Mouse (Mus musculus) midbrain, embryonic 15.5 days (tissue): ENCODE data around the gene Cpsf2. TPM values are rescaled to one million over a fixed set of nuclear protein-coding genes. Genes with fewer than 3 reads are reported as not detected.
"Not testable (repeated sequence)": the region's sequence is repeated elsewhere in the genome, so short reads cannot be mapped to it uniquely, and the experiment has no call there.

ENCODE experiments used
- ATAC-seq: fragments of 200-750 bp; cut with Nextera tagmentation; replicated peaks from 2 replicates; pipeline ENCODE4 v1.8.0; 2017; ENCODE audit warnings: moderate TSS enrichment
- H3K27ac ChIP-seq: fragments of 300-500 bp; sonication (generic); 2 replicates; pipeline ENCODE4 v1.5.1; 2015; ENCODE audit warnings: mild to moderate bottlenecking, inconsistent platforms
- H3K27me3 ChIP-seq: fragments of 300-500 bp; sonication (generic); replicated peaks from 2 replicates; pipeline ENCODE4 v1.6.1; 2015; ENCODE audit warnings: inconsistent platforms
- H3K36me3 ChIP-seq: fragments of 300-500 bp; sonication (generic); replicated peaks from 2 replicates; pipeline ENCODE4 v1.6.1; 2015; ENCODE audit warnings: inconsistent platforms
- H3K4me1 ChIP-seq: fragments of 300-500 bp; sonication (generic); 2 replicates; pipeline ENCODE4 v1.6.1; 2015; ENCODE audit warnings: inconsistent platforms
- H3K4me2 ChIP-seq: fragments of 300-500 bp; sonication (generic); 2 replicates; pipeline ENCODE4 v1.6.1; 2015; ENCODE audit warnings: inconsistent platforms, mild to moderate bottlenecking, moderate library complexity
- H3K4me3 ChIP-seq: fragments of 300-500 bp; sonication (generic); 2 replicates; pipeline ENCODE4 v1.5.1; 2015; ENCODE audit warnings: mild to moderate bottlenecking, inconsistent platforms
- H3K9ac ChIP-seq: fragments of 300-500 bp; sonication (generic); 2 replicates; pipeline ENCODE4 v1.6.1; 2015; ENCODE audit warnings: mild to moderate bottlenecking, inconsistent platforms
- H3K9me3 ChIP-seq: fragments of 300-500 bp; sonication (generic); 2 replicates; pipeline ENCODE4 v1.6.1; 2016; ENCODE audit warnings: inconsistent platforms
- WGBS: fragments of 180-500 bp; shearing (Covaris S2); methylation state at CpG from one replicate; pipeline ENCODE4 v1.1.7; 2015; ENCODE audit warnings: mixed read lengths; 5-methylcytosine and 5-hydroxymethylcytosine counted together
- polyA plus RNA-seq: library from polyadenylated mRNA; unstranded; fragments of >200 nt; fragmentation: Nextera tagmentation; extraction: Ambion mirVana; gene quantifications from 2 replicates; pipeline ENCODE4 v1.2.1, GENCODE M21; 2015

Gene Cpsf2
- polyA plus RNA-seq, result 28.5 and 28.8 TPM in 2 replicates

GRCm38 (mm10) chr12:101975601-101976571, at the start of gene Cpsf2:
TSS of gene Cpsf2 (plus strand) at chr12:101975988.
- no peaks in the 10 kb centered on the region for H3K27me3 ChIP-seq
- H3K9me3 ChIP-seq, result no peaks in the 10 kb centered on the region
- H3K4me3 ChIP-seq, result peak within 1 kb of the TSS; percentile 92
- WGBS, result under 1% methylated on average over 76 of the region's 77 CpGs
- H3K4me1 ChIP-seq, result peaks cover 28% of the 10 kb centered on the region
- no peaks in the 10 kb centered on the region for H3K36me3 ChIP-seq
- peak; percentile 98 for ATAC-seq
- peak within 1 kb of the TSS; percentile 85 for H3K4me2 ChIP-seq
- H3K9ac ChIP-seq, result peak within 1 kb of the TSS; percentile 84
- peak within 1 kb of the TSS; percentile 94 for H3K27ac ChIP-seq

- H3K27ac ChIP-seq, result no peak overlapping the region
- no peak overlapping the region for H3K9ac ChIP-seq
- H3K4me1 ChIP-seq, result no peaks in the 10 kb centered on the region
- H3K36me3 ChIP-seq, result peaks cover 48% of the 10 kb centered on the region
- H3K9me3 ChIP-seq, result no peaks in the 10 kb centered on the region
- H3K4me2 ChIP-seq, result no peak overlapping the region
- H3K4me3 ChIP-seq, result no peak overlapping the region
- no peak for ATAC-seq
- H3K27me3 ChIP-seq, result no peaks in the 10 kb centered on the region
- WGBS, result 86% methylated on average over 1 of the region's 1 CpGs
Measured at GRCm38 (mm10) chr12:101928423-101928822, 47.4 kb upstream of the Cpsf2 start.

- H3K4me2 ChIP-seq, result no peak overlapping the region
- no peaks in the 10 kb centered on the region for H3K4me1 ChIP-seq
- WGBS, result 97% methylated on average over 3 of the region's 3 CpGs
- H3K27me3 ChIP-seq, result no peaks in the 10 kb centered on the region
- no peaks in the 10 kb centered on the region for H3K9me3 ChIP-seq
- H3K27ac ChIP-seq, result no peak overlapping the region
- no peak for ATAC-seq
- no peak overlapping the region for H3K4me3 ChIP-seq
- H3K9ac ChIP-seq, result no peak overlapping the region
- peaks cover 59% of the 10 kb centered on the region for H3K36me3 ChIP-seq
Measured at GRCm38 (mm10) chr12:101935223-101935622, 40.6 kb upstream of the Cpsf2 start.

GRCm38 (mm10) chr12:101937572-101937971, 38.2 kb upstream of the Cpsf2 start:
- Histone ChIP-seq H3K4me2 (no peak overlapping the region), H3K36me3 (peaks cover 58% of the 10 kb centered on the region)
- WGBS, result 87% methylated on average over 7 of the region's 7 CpGs

GRCm38 (mm10) chr12:101947986-101948385, 27.8 kb upstream of the Cpsf2 start:
- no peak for ATAC-seq
- Histone ChIP-seq H3K4me2 (no peak overlapping the region), H3K36me3 (peaks cover 24% of the 10 kb centered on the region), H3K9me3 (no peaks in the 10 kb centered on the region), H3K9ac (no peak overlapping the region), H3K27ac (no peak overlapping the region), H3K4me1 (no peaks in the 10 kb centered on the region), H3K27me3 (no peaks in the 10 kb centered on the region), H3K4me3 (no peak overlapping the region)
- WGBS, result 90% methylated on average over 8 of the region's 8 CpGs

More at GRCm38 (mm10) chr12:101937572-101937971, 38.2 kb upstream of the Cpsf2 start:
- no peak for ATAC-seq
- H3K27me3 ChIP-seq, result no peaks in the 10 kb centered on the region
- no peak overlapping the region for H3K27ac ChIP-seq
- H3K9me3 ChIP-seq, result no peaks in the 10 kb centered on the region
- no peak overlapping the region for H3K4me3 ChIP-seq
- no peaks in the 10 kb centered on the region for H3K4me1 ChIP-seq
- no peak overlapping the region for H3K9ac ChIP-seq

- ATAC-seq, result no peak
- H3K4me2 ChIP-seq, result no peak overlapping the region
- no peak overlapping the region for H3K9ac ChIP-seq
- peaks cover 21% of the 10 kb centered on the region for H3K36me3 ChIP-seq
- no peaks in the 10 kb centered on the region for H3K9me3 ChIP-seq
- H3K27ac ChIP-seq, result no peak overlapping the region
- WGBS, result 81% methylated on average over 4 of the region's 4 CpGs
- no peaks in the 10 kb centered on the region for H3K27me3 ChIP-seq
- no peaks in the 10 kb centered on the region for H3K4me1 ChIP-seq
- no peak overlapping the region for H3K4me3 ChIP-seq
Measured at GRCm38 (mm10) chr12:101948801-101949200, 27.0 kb upstream of the Cpsf2 start.

- not testable (repeated sequence) for H3K27me3 ChIP-seq, H3K27ac ChIP-seq, H3K4me2 ChIP-seq, H3K36me3 ChIP-seq, H3K4me3 ChIP-seq, ATAC-seq, H3K9me3 ChIP-seq, H3K9ac ChIP-seq
- peaks cover 17% of the 10 kb centered on the region for H3K4me1 ChIP-seq
- WGBS, result 99% methylated on average over 8 of the region's 8 CpGs
Measured at GRCm38 (mm10) chr12:101955821-101956220, 20.0 kb upstream of the Cpsf2 start.

- no peaks in the 10 kb centered on the region for H3K36me3 ChIP-seq
- H3K4me2 ChIP-seq, result peak overlapping the region; percentile 67
- no peaks in the 10 kb centered on the region for H3K9me3 ChIP-seq
- WGBS, result 12% methylated on average over 26 of the region's 26 CpGs
- ATAC-seq, result no peak; the same call in 1 of the 2 replicates
- peaks cover 17% of the 10 kb centered on the region for H3K4me1 ChIP-seq
- H3K27ac ChIP-seq, result peak overlapping the region; percentile 79
- peak overlapping the region; percentile 78 for H3K9ac ChIP-seq
- H3K27me3 ChIP-seq, result no peaks in the 10 kb centered on the region
- H3K4me3 ChIP-seq, result peak overlapping the region; percentile 81
Measured at GRCm38 (mm10) chr12:101957079-101957941, 18.5 kb upstream of the Cpsf2 start.

GRCm38 (mm10) chr12:101957942-101958544, 17.7 kb upstream of the Cpsf2 start, which contains the start of gene Atxn3:
TSS of gene Atxn3 (minus strand) at chr12:101958246.
- ATAC-seq, result peak; percentile 99
- Histone ChIP-seq H3K4me1 (peaks cover 17% of the 10 kb centered on the region), H3K36me3 (no peaks in the 10 kb centered on the region), H3K27me3 (no peaks in the 10 kb centered on the region), H3K9me3 (no peaks in the 10 kb centered on the region), H3K27ac (peak within 1 kb of the TSS; percentile 79), H3K4me3 (peak within 1 kb of the TSS; percentile 81), H3K9ac (peak within 1 kb of the TSS; percentile 78), H3K4me2 (peak within 1 kb of the TSS; percentile 67)
- WGBS, result under 1% methylated on average over 54 of the region's 54 CpGs

- no peak overlapping the region for H3K9ac ChIP-seq
- 59% methylated on average over 9 of the region's 9 CpGs for WGBS
- H3K4me1 ChIP-seq, result peaks cover 17% of the 10 kb centered on the region
- H3K4me2 ChIP-seq, result peak overlapping the region; percentile 67
- peak overlapping the region; percentile 81 for H3K4me3 ChIP-seq
- H3K9me3 ChIP-seq, result no peaks in the 10 kb centered on the region
- H3K27ac ChIP-seq, result no peak overlapping the region
- H3K36me3 ChIP-seq, result no peaks in the 10 kb centered on the region
- ATAC-seq, result peak; percentile 27; the same call in 1 of the 2 replicates
- no peaks in the 10 kb centered on the region for H3K27me3 ChIP-seq
Measured at GRCm38 (mm10) chr12:101958556-101958955, 17.2 kb upstream of the Cpsf2 start.

GRCm38 (mm10) chr12:101958960-101959780, 16.6 kb upstream of the Cpsf2 start:
- not testable (repeated sequence) for H3K9me3 ChIP-seq, ATAC-seq, H3K9ac ChIP-seq, H3K36me3 ChIP-seq, H3K27me3 ChIP-seq, H3K27ac ChIP-seq, H3K4me3 ChIP-seq
- Histone ChIP-seq H3K4me2 (peak overlapping the region; percentile 67), H3K4me1 (peaks cover 17% of the 10 kb centered on the region)
- WGBS, result 92% methylated on average over 5 of the region's 5 CpGs
